Mouse (Mus musculus) liver, postnatal 0 days (tissue): ENCODE results near the gene Zfp692. TPM values are rescaled to one million over a fixed set of nuclear protein-coding genes. Genes with fewer than 3 reads are reported as not detected.

Experiments
- ATAC-seq: fragments of 200-750 bp; cut with Nextera tagmentation; 2 replicates; pipeline ENCODE4 v1.8.0; 2017; ENCODE audit warnings: mild to moderate bottlenecking, moderate library complexity
- DNase-seq: peaks from one replicate; pipeline ENCODE4 v3.0.0-alpha.2; 2016
- H3K27ac ChIP-seq: fragments of 300-500 bp; sonication (generic); 2 replicates; pipeline ENCODE4 v1.5.1; 2014; ENCODE audit warnings: antibody characterized with exemption, moderate library complexity, mild to moderate bottlenecking, low read depth
- H3K27me3 ChIP-seq: fragments of 300-500 bp; sonication (generic); 2 replicates; pipeline ENCODE4 v1.6.1; 2014; ENCODE audit warnings: low read length, control low read depth, mixed read lengths; ENCODE audit not compliant: insufficient read depth
- H3K36me3 ChIP-seq: fragments of 300-500 bp; sonication (generic); replicated peaks from 2 replicates; pipeline ENCODE4 v1.6.1; 2014; ENCODE audit warnings: mild to moderate bottlenecking, control low read depth, low read length, moderate library complexity, mixed read lengths; ENCODE audit not compliant: insufficient read depth
- H3K4me1 ChIP-seq: fragments of 300-500 bp; sonication (generic); 2 replicates; pipeline ENCODE4 v1.6.1; 2014; ENCODE audit warnings: antibody characterized with exemption, mild to moderate bottlenecking, control low read depth; ENCODE audit not compliant: insufficient read depth
- H3K4me2 ChIP-seq: fragments of 300-500 bp; sonication (generic); 2 replicates; pipeline ENCODE4 v1.6.1; 2014; ENCODE audit warnings: low read depth, mild to moderate bottlenecking, low read length, moderate library complexity, mixed read lengths
- H3K4me3 ChIP-seq: fragments of 300-500 bp; sonication (generic); 2 replicates; pipeline ENCODE4 v1.5.1; 2014; ENCODE audit warnings: low read depth, low read length
- H3K9ac ChIP-seq: fragments of 300-500 bp; sonication (generic); replicated peaks from 2 replicates; pipeline ENCODE4 v1.6.1; 2014; ENCODE audit warnings: mild to moderate bottlenecking, moderate library complexity
- H3K9me3 ChIP-seq: fragments of 300-500 bp; sonication (generic); 2 replicates; pipeline ENCODE4 v1.6.1; 2016; ENCODE audit warnings: mild to moderate bottlenecking, control low read depth, low read length, mixed read lengths
- CTCF ChIP-seq: sonication (generic); IDR thresholded peaks from 2 replicates; pipeline ENCODE4 v1.5.1; 2016; ENCODE audit warnings: antibody characterized with exemption, low read depth
- EP300 ChIP-seq: IDR thresholded peaks from 2 replicates; pipeline ENCODE4 v1.6.1; 2016; ENCODE audit warnings: antibody characterized with exemption, low read depth, mild to moderate bottlenecking
- WGBS: fragments of 180-500 bp; shearing (Covaris S2); extraction: QIAGEN DNeasy Blood & Tissue Kit; methylation state at CpG from one replicate; pipeline ENCODE4 v1.1.7; 2014; ENCODE audit not compliant: insufficient replicate concordance; 5-methylcytosine and 5-hydroxymethylcytosine counted together
- polyA plus RNA-seq: library from polyadenylated mRNA; unstranded; fragments of >200 nt; fragmentation: Nextera tagmentation; extraction: Ambion mirVana; gene quantifications from 2 replicates; pipeline ENCODE4 v1.2.1, GENCODE M21; 2015

Zfp692 gene
- polyA plus RNA-seq, 1 experiment from 2014 or later, result 4.0 TPM

- H3K4me2 ChIP-seq, result no peak overlapping the region
- no peaks in the 10 kb centered on the region for H3K4me1 ChIP-seq
- ATAC-seq (no peak), DNase-seq (no peak)
- no peaks in the 10 kb centered on the region for H3K36me3 ChIP-seq
- no peak for TF ChIP-seq CTCF
- no peak for TF ChIP-seq EP300
- no peak overlapping the region for H3K9ac ChIP-seq
- no peak overlapping the region for H3K4me3 ChIP-seq
- H3K9me3 ChIP-seq, result no peaks in the 10 kb centered on the region
- WGBS, result 74% methylated on average over 4 of the region's 4 CpGs
- H3K27ac ChIP-seq, result no peak overlapping the region
- H3K27me3 ChIP-seq, result no peaks in the 10 kb centered on the region
These were observed 16.1 kb upstream of the Zfp692 start for GRCm38 (mm10) chr11:58290812-58291211.

- ATAC-seq (no peak), DNase-seq (no peak)
- no peak overlapping the region for H3K27ac ChIP-seq
- H3K4me2 ChIP-seq, result no peak overlapping the region
- H3K9ac ChIP-seq, result no peak overlapping the region
- H3K36me3 ChIP-seq, result no peaks in the 10 kb centered on the region
- 51% methylated on average over 4 of the region's 4 CpGs for WGBS
- no peaks in the 10 kb centered on the region for H3K9me3 ChIP-seq
- H3K4me1 ChIP-seq, result no peaks in the 10 kb centered on the region
- TF ChIP-seq EP300 (no peak), CTCF (no peak)
- H3K4me3 ChIP-seq, result no peak overlapping the region
- no peaks in the 10 kb centered on the region for H3K27me3 ChIP-seq
These were observed 14.1 kb upstream of the Zfp692 start for GRCm38 (mm10) chr11:58292791-58293190.

GRCm38 (mm10) chr11:58297396-58297795 is 9.5 kb upstream of the Zfp692 start:
- 80% methylated on average over 6 of the region's 6 CpGs for WGBS
- no peak overlapping the region for H3K27ac ChIP-seq
- H3K9me3 ChIP-seq, result no peaks in the 10 kb centered on the region
- H3K27me3 ChIP-seq, result no peaks in the 10 kb centered on the region
- no peak overlapping the region for H3K9ac ChIP-seq
- H3K36me3 ChIP-seq, result no peaks in the 10 kb centered on the region
- H3K4me2 ChIP-seq, result no peak overlapping the region
- DNase-seq (no peak), ATAC-seq (no peak)
- TF ChIP-seq EP300 (no peak), CTCF (no peak)
- peaks cover 4% of the 10 kb centered on the region; the same call in 1 of the 2 replicates for H3K4me1 ChIP-seq
- no peak overlapping the region for H3K4me3 ChIP-seq

GRCm38 (mm10) chr11:58301057-58301456 is 5.8 kb upstream of the Zfp692 start:
- no peaks in the 10 kb centered on the region for H3K9me3 ChIP-seq
- WGBS, result 21% methylated on average over 13 of the region's 13 CpGs
- TF ChIP-seq EP300 (no peak), CTCF (peak; percentile 85)
- ATAC-seq (peak; percentile 14; the same call in 1 of the 2 replicates), DNase-seq (peak; percentile 82)
- H3K4me3 ChIP-seq, result peak overlapping the region; percentile 74; the same call in 1 of the 2 replicates
- H3K4me2 ChIP-seq, result peak overlapping the region; percentile 84
- peaks cover 8% of the 10 kb centered on the region for H3K4me1 ChIP-seq
- no peaks in the 10 kb centered on the region for H3K27me3 ChIP-seq
- no peak overlapping the region for H3K27ac ChIP-seq
- no peaks in the 10 kb centered on the region for H3K36me3 ChIP-seq
- H3K9ac ChIP-seq, result no peak overlapping the region

- ATAC-seq, result peak; percentile 85
- WGBS, result under 1% methylated on average over 36 of the region's 36 CpGs
- TF ChIP-seq EP300 (peak; percentile 66; the same call in 1 of the 2 replicates), CTCF (peak; percentile 95)
These were observed 4.8 kb upstream of the Zfp692 start for GRCm38 (mm10) chr11:58301837-58302754.

GRCm38 (mm10) chr11:58302774-58303445 is 4.0 kb upstream of the Zfp692 start:
- peak; percentile 29; the same call in 1 of the 2 replicates for ATAC-seq
- no peaks in the 10 kb centered on the region for H3K27me3 ChIP-seq
- no peak for TF ChIP-seq CTCF
- TF ChIP-seq EP300, result no peak
- peak overlapping the region; percentile 84 for H3K4me2 ChIP-seq
- WGBS, result 1% methylated on average over 26 of the region's 26 CpGs
- peaks cover 21% of the 10 kb centered on the region for H3K4me1 ChIP-seq
- peak overlapping the region; percentile 74 for H3K4me3 ChIP-seq
- H3K27ac ChIP-seq, result peak overlapping the region; percentile 91
- DNase-seq, result no peak
- peak overlapping the region; percentile 75 for H3K9ac ChIP-seq
- no peaks in the 10 kb centered on the region for H3K9me3 ChIP-seq
- no peaks in the 10 kb centered on the region for H3K36me3 ChIP-seq

More at GRCm38 (mm10) chr11:58301837-58302754, 4.8 kb upstream of the Zfp692 start:
- Histone ChIP-seq H3K4me2 (peak overlapping the region; percentile 84), H3K9me3 (no peaks in the 10 kb centered on the region), H3K27ac (peak overlapping the region; percentile 91), H3K36me3 (no peaks in the 10 kb centered on the region), H3K9ac (peak overlapping the region; percentile 75), H3K27me3 (no peaks in the 10 kb centered on the region), H3K4me1 (peaks cover 15% of the 10 kb centered on the region), H3K4me3 (peak overlapping the region; percentile 74)
- DNase-seq, result peak; percentile 94
